In genomic region chr7:75848115-75848775, GRCm38 (mm10) we compare ENCODE assay signal across 8 mouse cellular contexts. TPM values are rescaled to one million over a fixed set of nuclear protein-coding genes. Genes with fewer than 3 reads are reported as not detected.
A peak's percentile ranks its signal among the peaks of the same experiment; 100 is the strongest.
DNase-seq lines count a peak whose midpoint lies in the region; ATAC-seq and TF ChIP-seq lines count a peak whose summit lies in the region.

Gene Klhl25 (plus strand): TSS chr7:75848310.

- peak; percentile 97 for DNase-seq in MEL (ENCODE audit: low read depth, low spot score)
- DNase-seq in cerebellum, adult 2 months = peak; percentile 98
- DNase-seq in forebrain, postnatal 0 days = peak; percentile 97
- DNase-seq in heart, postnatal 4 days = peak; percentile 98
- peak; percentile 95 to 96 for DNase-seq in layer of hippocampus, adult 8-10 months (ENCODE audit: low spot score in 2 of 2)
- peak; percentile 95 for DNase-seq in ovary, adult 18-20 months (ENCODE audit: low spot score)
- DNase-seq in thymus, postnatal 0 days (ENCODE audit: low spot score) = peak; percentile 90

- no peaks in the 10 kb centered on the region for H3K9me3 ChIP-seq in MEL (replicated peaks; ENCODE audit: insufficient read depth, low read length)
- H3K9me3 ChIP-seq in forebrain, postnatal 0 days (ENCODE audit: low read length) = no peaks in the 10 kb centered on the region
- no peaks in the 10 kb centered on the region for H3K9me3 ChIP-seq in lung, embryonic 15.5 days

- no peak for TF ChIP-seq CTCF in MEL (IDR thresholded peaks at IDR 0.05 in 2 of 3, conservative IDR thresholded peaks at IDR 0.05 in 1 of 3; ENCODE audit: control insufficient read depth in 1 of 3, insufficient read depth in 1 of 3, low read depth in 2 of 3, low read length in 3 of 3, poor library complexity in 1 of 3, severe bottlenecking in 1 of 3)
- no peak for TF ChIP-seq CTCF in cerebellum, adult 2 months (IDR thresholded peaks at IDR 0.05; ENCODE audit: borderline replicate concordance, insufficient read depth, low read depth, low read length)
- no peak for TF ChIP-seq CTCF in forebrain, postnatal 0 days (IDR thresholded peaks at IDR 0.05; ENCODE audit: low read depth)

- no peak for TF ChIP-seq EP300 in MEL (IDR thresholded peaks at IDR 0.05; ENCODE audit: low read depth in 1 of 2, low read length in 2 of 2)

- TF ChIP-seq RAD21 in MEL (IDR thresholded peaks at IDR 0.05; ENCODE audit: low read depth, low read length) = no peak

- peak; percentile 58 to 61; a peak in 2 of 4 replicates for TF ChIP-seq POLR2A in MEL (IDR thresholded peaks at IDR 0.05; ENCODE audit: control insufficient read depth in 1 of 2, insufficient read depth in 1 of 2, low read depth in 1 of 2, low read length in 2 of 2, poor library complexity in 1 of 2)
- TF ChIP-seq POLR2A in cerebellum, adult 2 months (IDR thresholded peaks at IDR 0.05; ENCODE audit: borderline replicate concordance, insufficient read depth, low read length) = peak; percentile 27; the same call in 1 of the 2 replicates

- H3K27ac ChIP-seq in MEL (ENCODE audit: control insufficient read depth, low read depth, low read length) = no peak within 1 kb of the TSS
- H3K27ac ChIP-seq in cerebellum, adult 2 months (ENCODE audit: insufficient read depth, low read length) = no peak within 1 kb of the TSS
- H3K27ac ChIP-seq in forebrain, postnatal 0 days (ENCODE audit: low read depth, low read length) = peak within 1 kb of the TSS; percentile 81
- H3K27ac ChIP-seq in lung, embryonic 15.5 days = peak within 1 kb of the TSS; percentile 86

- peak within 1 kb of the TSS; percentile 87 for H3K4me2 ChIP-seq in forebrain, postnatal 0 days (ENCODE audit: low read depth)
- peak within 1 kb of the TSS; percentile 80 for H3K4me2 ChIP-seq in lung, embryonic 15.5 days

- under 1% methylated on average over 60 of the region's 60 CpGs for WGBS in cerebellum, adult 2 months
- under 1% methylated on average over 60 of the region's 60 CpGs for WGBS in forebrain, postnatal 0 days
- under 1% methylated on average over 60 of the region's 60 CpGs for WGBS in lung, embryonic 15.5 days

- H3K36me3 ChIP-seq in MEL (ENCODE audit: control insufficient read depth in 1 of 2, insufficient read depth in 2 of 2, low read length in 2 of 2) = peaks cover 0 to 5% of the 10 kb centered on the region in 2 experiments; a peak in 2 of 4 replicates
- H3K36me3 ChIP-seq in forebrain, postnatal 0 days (ENCODE audit: insufficient read depth) = no peaks in the 10 kb centered on the region
- H3K36me3 ChIP-seq in lung, embryonic 15.5 days = no peaks in the 10 kb centered on the region

- H3K9ac ChIP-seq in MEL (ENCODE audit: control insufficient read depth, low read depth, low read length, poor library complexity, severe bottlenecking) = peak within 1 kb of the TSS; percentile 75
- peak within 1 kb of the TSS; percentile 77 for H3K9ac ChIP-seq in forebrain, postnatal 0 days
- peak within 1 kb of the TSS; percentile 95 for H3K9ac ChIP-seq in lung, embryonic 15.5 days

- H3K27me3 ChIP-seq in MEL (ENCODE audit: control insufficient read depth in 1 of 2, insufficient read depth in 2 of 2, low read length in 2 of 2) = no peaks in the 10 kb centered on the region; a peak in 1 of 4 replicates
- no peaks in the 10 kb centered on the region for H3K27me3 ChIP-seq in cerebellum, adult 2 months (ENCODE audit: control insufficient read depth, insufficient read depth, low read length)
- no peaks in the 10 kb centered on the region for H3K27me3 ChIP-seq in forebrain, postnatal 0 days (ENCODE audit: insufficient read depth, low read length)
- no peaks in the 10 kb centered on the region for H3K27me3 ChIP-seq in lung, embryonic 15.5 days

- H3K4me1 ChIP-seq in MEL (ENCODE audit: control insufficient read depth in 1 of 2, insufficient read depth in 2 of 2, low read length in 2 of 2) = peaks cover 0 to 5% of the 10 kb centered on the region in 2 experiments; a peak in 2 of 4 replicates
- peaks cover 20% of the 10 kb centered on the region for H3K4me1 ChIP-seq in cerebellum, adult 2 months (ENCODE audit: control insufficient read depth, insufficient read depth, low read length)
- peaks cover 23% of the 10 kb centered on the region for H3K4me1 ChIP-seq in forebrain, postnatal 0 days (ENCODE audit: insufficient read depth)
- peaks cover 35% of the 10 kb centered on the region for H3K4me1 ChIP-seq in lung, embryonic 15.5 days

- H3K4me3 ChIP-seq in MEL (ENCODE audit: control insufficient read depth in 1 of 2, insufficient read depth in 1 of 2, low read depth in 2 of 2, low read length in 2 of 2) = peak within 1 kb of the TSS; percentile 75 to 77
- H3K4me3 ChIP-seq in cerebellum, adult 2 months (replicated peaks; ENCODE audit: insufficient read depth, low read depth, low read length) = peak within 1 kb of the TSS; percentile 96
- H3K4me3 ChIP-seq in forebrain, postnatal 0 days (ENCODE audit: low read depth, low read length) = peak within 1 kb of the TSS; percentile 84
- H3K4me3 ChIP-seq in lung, embryonic 15.5 days = peak within 1 kb of the TSS; percentile 99

- peak; percentile 97 for ATAC-seq in forebrain, postnatal 0 days
- ATAC-seq in lung, embryonic 15.5 days (ENCODE audit: borderline replicate concordance, extremely low read depth, low FRiP score, low TSS enrichment) = peak; percentile 96

- peaks cover 7% of the 10 kb centered on the region; the same call in 1 of the 2 replicates for H3K79me2 ChIP-seq in MEL (ENCODE audit: control insufficient read depth, insufficient read depth, low read length, poor library complexity)

TF ChIP-seq in MEL, 35 proteins besides CTCF, POLR2A, EP300 and RAD21 (continues in another document):
- TF ChIP-seq TAL1 (IDR thresholded peaks at IDR 0.05; ENCODE audit: low read length) (no peak), MXI1 (IDR thresholded peaks at IDR 0.05; ENCODE audit: low read depth, low read length) (no peak), ZNF384 (IDR thresholded peaks at IDR 0.05; ENCODE audit: low read depth, low read length) (no peak), MAZ (IDR thresholded peaks at IDR 0.05; ENCODE audit: low read depth, low read length) (no peak), HCFC1 (IDR thresholded peaks at IDR 0.05; ENCODE audit: low read depth, low read length) (peak; percentile 76), GATA1 (IDR thresholded peaks at IDR 0.05; ENCODE audit: low read depth, low read length) (no peak), KAT2A (conservative IDR thresholded peaks at IDR 0.05; ENCODE audit: low read depth, low read length) (no peak), MYB (IDR thresholded peaks at IDR 0.05; ENCODE audit: low read depth, low read length) (no peak), POLR2AphosphoS5 (IDR thresholded peaks at IDR 0.05; ENCODE audit: borderline replicate concordance, low read depth, low read length) (no peak), RCOR1 (IDR thresholded peaks at IDR 0.05; ENCODE audit: low read depth, low read length) (no peak), ZKSCAN1 (IDR thresholded peaks at IDR 0.05; ENCODE audit: low read depth, low read length) (no peak), UBTF (IDR thresholded peaks at IDR 0.05; ENCODE audit: borderline replicate concordance, insufficient read depth, low read depth, low read length) (0 out of 2 replicates have a peak, but pooled peaks have one; percentile 44), POLR2AphosphoS2 (IDR thresholded peaks at IDR 0.05; ENCODE audit: low read length) (no peak), ELF1 (IDR thresholded peaks at IDR 0.05; ENCODE audit: low read depth, low read length) (no peak), NELFE (IDR thresholded peaks at IDR 0.05; ENCODE audit: low read depth, low read length) (peak; percentile 50), SMC3 (IDR thresholded peaks at IDR 0.05; ENCODE audit: low read depth, low read length) (no peak), MAX (IDR thresholded peaks at IDR 0.05; ENCODE audit: low read length) (no peak), ZC3H11A (IDR thresholded peaks at IDR 0.05; ENCODE audit: low read depth, low read length) (no peak), BHLHE40 (IDR thresholded peaks at IDR 0.05; ENCODE audit: borderline replicate concordance, low read depth, low read length) (no peak), CHD2 (IDR thresholded peaks at IDR 0.05; ENCODE audit: low read length) (peak; percentile 69), E2F4 (IDR thresholded peaks at IDR 0.05; ENCODE audit: borderline replicate concordance, low read depth, low read length) (peak; percentile 80; the same call in 1 of the 2 replicates), MEF2A (IDR thresholded peaks at IDR 0.05; ENCODE audit: extremely low read depth, insufficient replicate concordance, low read depth, low read length, poor library complexity, severe bottlenecking) (no peak), USF1 (IDR thresholded peaks at IDR 0.05; ENCODE audit: low read depth, low read length) (no peak), TCF12 (IDR thresholded peaks at IDR 0.05; ENCODE audit: low read depth, low read length) (no peak), MYC (IDR thresholded peaks at IDR 0.05; ENCODE audit: low read depth, low read length) (no peak), ETS1 (IDR thresholded peaks at IDR 0.05; ENCODE audit: low read depth, low read length) (no peak), USF2 (IDR thresholded peaks at IDR 0.05; ENCODE audit: borderline replicate concordance in 1 of 2, insufficient read depth in 1 of 2, low read depth in 1 of 2, low read length in 2 of 2) (no peak), TBP (IDR thresholded peaks at IDR 0.05; ENCODE audit: low read depth, low read length) (no peak), ZMIZ1 (IDR thresholded peaks at IDR 0.05; ENCODE audit: low read depth, low read length) (no peak), MAFK (IDR thresholded peaks at IDR 0.05; ENCODE audit: borderline replicate concordance, low read depth, low read length) (no peak), JUND (IDR thresholded peaks at IDR 0.05; ENCODE audit: low read depth, low read length) (no peak), GABPA (IDR thresholded peaks at IDR 0.05; ENCODE audit: low read depth, low read length) (no peak)

RNA-seq across cellular contexts. Expression of gene Klhl25, which starts in this region (rescaled TPM):
- 7.4 and 8.0 TPM in 2 replicates for total RNA-seq in MEL (2012; rRNA removed)
- 10 to 100 TPM in 1 of 2 experiments, not detected in 1; 11.4 TPM for polyA plus RNA-seq in MEL (2012; ENCODE audit: insufficient read depth in 1 of 2, insufficient read length in 2 of 2, low read depth in 1 of 2, low replicate concordance in 2 of 2, missing spikeins in 1 of 2)
- polyA plus RNA-seq in cerebellum, adult 2 months (2012; rRNA removed) = 8.9 and 9.6 TPM in 2 replicates
- 37.0 and 41.2 TPM in 2 replicates for total RNA-seq in forebrain, postnatal 0 days (2014; rRNA removed)
- polyA plus RNA-seq in forebrain, postnatal 0 days (2015; fragmentation: Nextera tagmentation; extraction: Ambion mirVana) = 16.6 and 18.5 TPM in 2 replicates
- 10 to 100 TPM in 1 of 2 experiments, 1 to 10 TPM in 1; 9.6 to 12.2 TPM for total RNA-seq in heart, postnatal 4 days (2021)
- total RNA-seq in layer of hippocampus, adult 8-10 months (2022) = 10 to 100 TPM in 3 of 4 experiments, 1 to 10 TPM in 1; 7.6 to 14.6 (median 11.4) TPM
- 20.4 and 20.9 TPM in 2 replicates for polyA plus RNA-seq in lung, embryonic 15.5 days (2015; fragmentation: Nextera tagmentation; extraction: Ambion mirVana)
- polyA plus RNA-seq in thymus, postnatal 0 days (2015; fragmentation: Nextera tagmentation; extraction: Ambion mirVana) = 13.2 and 13.3 TPM in 2 replicates

Comparison
In these comparisons a context has a peak if more than half of its experiments do, and no peak if none do; other contexts are left out.
1. H3K27ac ChIP-seq: peak in forebrain, postnatal 0 days (single experiment) and lung, embryonic 15.5 days (single experiment); none in MEL (single experiment) and cerebellum, adult 2 months (single experiment).
2. Peak in every context shown above with its lines, with median percentiles within 50 percentile points of each other: DNase-seq, H3K4me3 ChIP-seq and H3K9ac ChIP-seq.